Mouse (Mus musculus): ENCODE results near the gene Duoxa1. TPM values are rescaled to one million over a fixed set of nuclear protein-coding genes. Genes with fewer than 3 reads are reported as not detected.
"Not testable (repeated sequence)": the region's sequence is repeated elsewhere in the genome, so short reads cannot be mapped to it uniquely, and the experiment has no call there.

The Duoxa1 gene
- polyA plus RNA-seq, 1 experiment from 2014 or later = not detected

- H3K36me3 ChIP-seq (ENCODE audit: inconsistent target) = no peaks in the 10 kb centered on the region
- WGBS (ENCODE audit: missing documents) = 3% methylated on average over 60 of the region's 63 CpGs
- H3K79me2 ChIP-seq (ENCODE audit: inconsistent target) = no peaks in the 10 kb centered on the region
- H3K27ac ChIP-seq = no peak overlapping the region
- peak overlapping the region; percentile 14; the same call in 1 of the 2 replicates for H3K4me3 ChIP-seq (ENCODE audit: inconsistent target)
Measured at GRCm38 (mm10) chr2:122348531-122349131, 35.1 kb upstream of the Duoxa1 start.

GRCm38 (mm10) chr2:122347257-122347656 is 33.7 kb upstream of the Duoxa1 start:
- 95% methylated on average over 3 of the region's 3 CpGs for WGBS (ENCODE audit: missing documents)

GRCm38 (mm10) chr2:122346164-122346563 is 32.6 kb upstream of the Duoxa1 start:
- not testable (repeated sequence) for H3K36me3 ChIP-seq (ENCODE audit: inconsistent target); H3K79me2 ChIP-seq (ENCODE audit: inconsistent target); H3K27ac ChIP-seq; H3K4me3 ChIP-seq (ENCODE audit: inconsistent target)
- 92% methylated on average over 6 of the region's 6 CpGs for WGBS (ENCODE audit: missing documents)

More at GRCm38 (mm10) chr2:122347257-122347656, 33.7 kb upstream of the Duoxa1 start:
- Histone ChIP-seq H3K4me3 (ENCODE audit: inconsistent target) (no peak overlapping the region), H3K36me3 (ENCODE audit: inconsistent target) (no peaks in the 10 kb centered on the region), H3K27ac (no peak overlapping the region), H3K79me2 (ENCODE audit: inconsistent target) (no peaks in the 10 kb centered on the region)

- 92% methylated on average over 6 of the region's 6 CpGs for WGBS (ENCODE audit: missing documents)
- H3K79me2 ChIP-seq (ENCODE audit: inconsistent target) = no peaks in the 10 kb centered on the region
- no peak overlapping the region for H3K27ac ChIP-seq
- no peak overlapping the region for H3K4me3 ChIP-seq (ENCODE audit: inconsistent target)
- no peaks in the 10 kb centered on the region for H3K36me3 ChIP-seq (ENCODE audit: inconsistent target)
Measured at GRCm38 (mm10) chr2:122345106-122345893, 31.8 kb upstream of the Duoxa1 start.

- Histone ChIP-seq H3K27ac (no peak overlapping the region), H3K4me3 (ENCODE audit: inconsistent target) (no peak overlapping the region), H3K36me3 (ENCODE audit: inconsistent target) (no peaks in the 10 kb centered on the region), H3K79me2 (ENCODE audit: inconsistent target) (no peaks in the 10 kb centered on the region)
- 90% methylated on average over 21 of the region's 21 CpGs for WGBS (ENCODE audit: missing documents)
Measured at GRCm38 (mm10) chr2:122337291-122337690, 23.8 kb upstream of the Duoxa1 start.

- H3K79me2 ChIP-seq (ENCODE audit: inconsistent target) = no peaks in the 10 kb centered on the region
- H3K36me3 ChIP-seq (ENCODE audit: inconsistent target) = no peaks in the 10 kb centered on the region
- 56% methylated on average over 3 of the region's 3 CpGs for WGBS (ENCODE audit: missing documents)
- no peak overlapping the region for H3K4me3 ChIP-seq (ENCODE audit: inconsistent target)
- no peak overlapping the region for H3K27ac ChIP-seq
Measured at GRCm38 (mm10) chr2:122334170-122334569, 20.6 kb upstream of the Duoxa1 start.

- H3K4me3 ChIP-seq (ENCODE audit: inconsistent target) = no peak overlapping the region
- no peaks in the 10 kb centered on the region for H3K79me2 ChIP-seq (ENCODE audit: inconsistent target)
- H3K36me3 ChIP-seq (ENCODE audit: inconsistent target) = no peaks in the 10 kb centered on the region
- no peak overlapping the region for H3K27ac ChIP-seq
- 85% methylated on average over 3 of the region's 3 CpGs for WGBS (ENCODE audit: missing documents)
Measured at GRCm38 (mm10) chr2:122332222-122332621, 18.7 kb upstream of the Duoxa1 start.

GRCm38 (mm10) chr2:122330317-122330716 is 16.8 kb upstream of the Duoxa1 start:
- WGBS (ENCODE audit: missing documents) = 91% methylated on average over 4 of the region's 6 CpGs
- H3K4me3 ChIP-seq (ENCODE audit: inconsistent target); H3K27ac ChIP-seq; H3K36me3 ChIP-seq (ENCODE audit: inconsistent target); H3K79me2 ChIP-seq (ENCODE audit: inconsistent target): not testable (repeated sequence)

GRCm38 (mm10) chr2:122327986-122328385 is 14.5 kb upstream of the Duoxa1 start:
- no peaks in the 10 kb centered on the region for H3K79me2 ChIP-seq (ENCODE audit: inconsistent target)
- H3K27ac ChIP-seq = no peak overlapping the region
- H3K36me3 ChIP-seq (ENCODE audit: inconsistent target) = no peaks in the 10 kb centered on the region
- 97% methylated on average over 3 of the region's 3 CpGs for WGBS (ENCODE audit: missing documents)
- no peak overlapping the region for H3K4me3 ChIP-seq (ENCODE audit: inconsistent target)

GRCm38 (mm10) chr2:122325361-122325760 is 11.8 kb upstream of the Duoxa1 start:
- 80% methylated on average over 2 of the region's 2 CpGs for WGBS (ENCODE audit: missing documents)
- Histone ChIP-seq H3K27ac (no peak overlapping the region), H3K36me3 (ENCODE audit: inconsistent target) (no peaks in the 10 kb centered on the region), H3K79me2 (ENCODE audit: inconsistent target) (no peaks in the 10 kb centered on the region), H3K4me3 (ENCODE audit: inconsistent target) (no peak overlapping the region)

- Histone ChIP-seq H3K36me3 (ENCODE audit: inconsistent target) (no peaks in the 10 kb centered on the region), H3K27ac (no peak overlapping the region), H3K4me3 (ENCODE audit: inconsistent target) (no peak overlapping the region), H3K79me2 (ENCODE audit: inconsistent target) (no peaks in the 10 kb centered on the region)
- 81% methylated on average over 3 of the region's 3 CpGs for WGBS (ENCODE audit: missing documents)
Measured at GRCm38 (mm10) chr2:122324586-122324985, 11.1 kb upstream of the Duoxa1 start.

GRCm38 (mm10) chr2:122323960-122324359 is 10.4 kb upstream of the Duoxa1 start:
- Histone ChIP-seq H3K36me3 (ENCODE audit: inconsistent target) (no peaks in the 10 kb centered on the region), H3K4me3 (ENCODE audit: inconsistent target) (no peak overlapping the region), H3K79me2 (ENCODE audit: inconsistent target) (no peaks in the 10 kb centered on the region), H3K27ac (no peak overlapping the region)
- WGBS (ENCODE audit: missing documents) = 87% methylated on average over 3 of the region's 3 CpGs

GRCm38 (mm10) chr2:122317384-122317783 is 3.9 kb upstream of the Duoxa1 start:
- H3K79me2 ChIP-seq (ENCODE audit: inconsistent target) = no peaks in the 10 kb centered on the region
- H3K27ac ChIP-seq = no peak overlapping the region
- 83% methylated on average over 4 of the region's 4 CpGs for WGBS (ENCODE audit: missing documents)
- no peaks in the 10 kb centered on the region for H3K36me3 ChIP-seq (ENCODE audit: inconsistent target)
- H3K4me3 ChIP-seq (ENCODE audit: inconsistent target) = no peak overlapping the region

- H3K4me3 ChIP-seq (ENCODE audit: inconsistent target) = no peak within 1 kb of the TSS
- no peaks in the 10 kb centered on the region for H3K36me3 ChIP-seq (ENCODE audit: inconsistent target)
- H3K27ac ChIP-seq = no peak within 1 kb of the TSS
- H3K79me2 ChIP-seq (ENCODE audit: inconsistent target) = no peaks in the 10 kb centered on the region
- WGBS (ENCODE audit: missing documents) = 88% methylated on average over 7 of the region's 7 CpGs
Measured at GRCm38 (mm10) chr2:122315372-122315771, 1.8 kb upstream of the Duoxa1 start, which contains the start of gene Duox1. Gene Duox1 (plus strand): TSS chr2:122315672.

GRCm38 (mm10) chr2:122312722-122313417 is 660 bp downstream of the Duoxa1 start:
- H3K36me3 ChIP-seq (ENCODE audit: inconsistent target) = no peaks in the 10 kb centered on the region
- H3K79me2 ChIP-seq (ENCODE audit: inconsistent target) = no peaks in the 10 kb centered on the region
- H3K4me3 ChIP-seq (ENCODE audit: inconsistent target) = no peak overlapping the region
- H3K27ac ChIP-seq = no peak overlapping the region
- 7% methylated on average over 27 of the region's 27 CpGs for WGBS (ENCODE audit: missing documents)
